Mouse (Mus musculus) forebrain, embryonic 16.5 days (tissue): Measurements from ENCODE around the gene Uri1. TPM values are rescaled to one million over a fixed set of nuclear protein-coding genes. Genes with fewer than 3 reads are reported as not detected.

Experiments
- ATAC-seq: fragments of 200-750 bp; cut with Nextera tagmentation; 2 replicates; pipeline ENCODE4 v1.8.0; 2017; ENCODE audit warnings: mild to moderate bottlenecking, moderate library complexity
- H3K27ac ChIP-seq: fragments of 300-500 bp; sonication (generic); 2 replicates; pipeline ENCODE4 v1.5.1; 2014; ENCODE audit warnings: low read length, control low read depth
- H3K27me3 ChIP-seq: fragments of 300-500 bp; sonication (generic); replicated peaks from 2 replicates; pipeline ENCODE4 v1.6.1; 2014; ENCODE audit warnings: low read length; ENCODE audit not compliant: control insufficient read depth, insufficient read depth
- H3K36me3 ChIP-seq: fragments of 300-500 bp; sonication (generic); 2 replicates; pipeline ENCODE4 v1.6.1; 2014; ENCODE audit not compliant: control insufficient read depth, insufficient read depth
- H3K4me1 ChIP-seq: fragments of 300-500 bp; sonication (generic); replicated peaks from 2 replicates; pipeline ENCODE4 v1.6.1; 2014; ENCODE audit warnings: low read length; ENCODE audit not compliant: control insufficient read depth, insufficient read depth
- H3K4me2 ChIP-seq: fragments of 300-500 bp; sonication (generic); 2 replicates; pipeline ENCODE4 v1.6.1; 2014; ENCODE audit warnings: mild to moderate bottlenecking, low read length, control low read depth
- H3K4me3 ChIP-seq: fragments of 300-500 bp; sonication (generic); replicated peaks from 2 replicates; pipeline ENCODE4 v1.5.1; 2014; ENCODE audit warnings: mild to moderate bottlenecking, low read length, control low read depth
- H3K9ac ChIP-seq: fragments of 300-500 bp; sonication (generic); replicated peaks from 2 replicates; pipeline ENCODE4 v1.6.1; 2014; ENCODE audit warnings: low read depth, low read length, control low read depth
- H3K9me3 ChIP-seq: fragments of 300-500 bp; sonication (generic); 2 replicates; pipeline ENCODE4 v1.6.1; 2016; ENCODE audit warnings: low read length; ENCODE audit not compliant: control insufficient read depth
- WGBS: fragments of 180-500 bp; shearing (Covaris S2); extraction: QIAGEN DNeasy Blood & Tissue Kit; methylation state at CpG from one replicate; pipeline ENCODE4 v1.1.7; 2014; 5-methylcytosine and 5-hydroxymethylcytosine counted together
- polyA plus RNA-seq: library from polyadenylated mRNA; unstranded; fragments of >200 nt; fragmentation: Nextera tagmentation; extraction: Ambion mirVana; gene quantifications from 2 replicates; pipeline ENCODE4 v1.2.1, GENCODE M21; 2015

The Uri1 gene
- polyA plus RNA-seq, 1 experiment from 2014 or later = 35.9 TPM

- 90% methylated on average over 5 of the region's 5 CpGs for WGBS
- no peaks in the 10 kb centered on the region for H3K36me3 ChIP-seq
- no peak for ATAC-seq
- no peak overlapping the region for H3K27ac ChIP-seq
- H3K9ac ChIP-seq = no peak overlapping the region
- H3K27me3 ChIP-seq = no peaks in the 10 kb centered on the region
- H3K4me3 ChIP-seq = no peak overlapping the region
- no peaks in the 10 kb centered on the region for H3K9me3 ChIP-seq
- H3K4me2 ChIP-seq = no peak overlapping the region
- H3K4me1 ChIP-seq = no peaks in the 10 kb centered on the region
Observed at GRCm38 (mm10) chr7:37984866-37985265, 38.5 kb downstream of the Uri1 start.

- ATAC-seq = no peak
- Histone ChIP-seq H3K9ac (no peak overlapping the region), H3K9me3 (no peaks in the 10 kb centered on the region), H3K27ac (no peak overlapping the region), H3K27me3 (no peaks in the 10 kb centered on the region), H3K4me2 (no peak overlapping the region), H3K36me3 (no peaks in the 10 kb centered on the region), H3K4me3 (no peak overlapping the region), H3K4me1 (no peaks in the 10 kb centered on the region)
- 67% methylated on average over 6 of the region's 6 CpGs for WGBS
Observed at GRCm38 (mm10) chr7:37983471-37983870, 39.9 kb downstream of the Uri1 start.

GRCm38 (mm10) chr7:37979729-37980128, 43.6 kb downstream of the Uri1 start:
- Histone ChIP-seq H3K36me3 (no peaks in the 10 kb centered on the region), H3K9me3 (no peaks in the 10 kb centered on the region), H3K9ac (no peak overlapping the region), H3K4me3 (no peak overlapping the region), H3K27ac (no peak overlapping the region), H3K4me2 (no peak overlapping the region), H3K27me3 (no peaks in the 10 kb centered on the region), H3K4me1 (no peaks in the 10 kb centered on the region)
- 93% methylated on average over 3 of the region's 3 CpGs for WGBS
- no peak for ATAC-seq

GRCm38 (mm10) chr7:37978412-37978811, 44.9 kb downstream of the Uri1 start:
- H3K27ac ChIP-seq = no peak overlapping the region
- no peak for ATAC-seq
- no peaks in the 10 kb centered on the region for H3K27me3 ChIP-seq
- H3K9ac ChIP-seq = no peak overlapping the region
- H3K4me3 ChIP-seq = no peak overlapping the region
- no peak overlapping the region for H3K4me2 ChIP-seq
- 88% methylated on average over 4 of the region's 4 CpGs for WGBS
- H3K9me3 ChIP-seq = no peaks in the 10 kb centered on the region
- no peaks in the 10 kb centered on the region for H3K4me1 ChIP-seq
- H3K36me3 ChIP-seq = no peaks in the 10 kb centered on the region

GRCm38 (mm10) chr7:37977676-37978075, 45.7 kb downstream of the Uri1 start:
- no peak overlapping the region for H3K4me3 ChIP-seq
- H3K4me2 ChIP-seq = no peak overlapping the region
- no peak overlapping the region for H3K9ac ChIP-seq
- no peaks in the 10 kb centered on the region for H3K36me3 ChIP-seq
- H3K9me3 ChIP-seq = no peaks in the 10 kb centered on the region
- 92% methylated on average over 2 of the region's 2 CpGs for WGBS
- H3K27ac ChIP-seq = no peak overlapping the region
- ATAC-seq = no peak
- no peaks in the 10 kb centered on the region for H3K27me3 ChIP-seq
- H3K4me1 ChIP-seq = no peaks in the 10 kb centered on the region

GRCm38 (mm10) chr7:37972999-37973555, 50.3 kb downstream of the Uri1 start:
- Histone ChIP-seq H3K9ac (no peak overlapping the region), H3K27me3 (no peaks in the 10 kb centered on the region), H3K4me3 (no peak overlapping the region), H3K27ac (no peak overlapping the region), H3K4me2 (no peak overlapping the region), H3K36me3 (no peaks in the 10 kb centered on the region), H3K4me1 (peaks cover 15% of the 10 kb centered on the region), H3K9me3 (no peaks in the 10 kb centered on the region)
- ATAC-seq = no peak
- 81% methylated on average over 2 of the region's 2 CpGs for WGBS

- 36% methylated on average over 9 of the region's 9 CpGs for WGBS
- H3K4me3 ChIP-seq = no peak overlapping the region
- H3K27ac ChIP-seq = no peak overlapping the region
- no peaks in the 10 kb centered on the region for H3K36me3 ChIP-seq
- ATAC-seq = no peak
- peaks cover 15% of the 10 kb centered on the region for H3K4me1 ChIP-seq
- H3K27me3 ChIP-seq = no peaks in the 10 kb centered on the region
- no peaks in the 10 kb centered on the region for H3K9me3 ChIP-seq
- no peak overlapping the region for H3K9ac ChIP-seq
- H3K4me2 ChIP-seq = no peak overlapping the region
Observed at GRCm38 (mm10) chr7:37972571-37972970, 50.8 kb downstream of the Uri1 start.

GRCm38 (mm10) chr7:37962326-37962725, 61.0 kb downstream of the Uri1 start:
- H3K4me2 ChIP-seq = no peak overlapping the region
- H3K9ac ChIP-seq = no peak overlapping the region
- no peaks in the 10 kb centered on the region for H3K9me3 ChIP-seq
- no peak for ATAC-seq
- H3K27ac ChIP-seq = no peak overlapping the region
- H3K27me3 ChIP-seq = no peaks in the 10 kb centered on the region
- no peaks in the 10 kb centered on the region for H3K4me1 ChIP-seq
- no peak overlapping the region for H3K4me3 ChIP-seq
- 90% methylated on average over 17 of the region's 17 CpGs for WGBS
- peaks cover 10% of the 10 kb centered on the region for H3K36me3 ChIP-seq

- H3K36me3 ChIP-seq = peaks cover 13% of the 10 kb centered on the region
- no peak overlapping the region for H3K4me2 ChIP-seq
- ATAC-seq = no peak
- no peak overlapping the region for H3K27ac ChIP-seq
- no peak overlapping the region for H3K4me3 ChIP-seq
- 77% methylated on average over 11 of the region's 11 CpGs for WGBS
- no peaks in the 10 kb centered on the region for H3K9me3 ChIP-seq
- no peak overlapping the region for H3K9ac ChIP-seq
- no peaks in the 10 kb centered on the region for H3K27me3 ChIP-seq
- no peaks in the 10 kb centered on the region for H3K4me1 ChIP-seq
Observed at GRCm38 (mm10) chr7:37961247-37961646, 62.1 kb downstream of the Uri1 start.

- H3K27me3 ChIP-seq = no peaks in the 10 kb centered on the region
- H3K36me3 ChIP-seq = no peaks in the 10 kb centered on the region
- WGBS = 87% methylated on average over 9 of the region's 9 CpGs
- H3K4me1 ChIP-seq = no peaks in the 10 kb centered on the region
- ATAC-seq = no peak
- H3K9me3 ChIP-seq = no peaks in the 10 kb centered on the region
- no peak overlapping the region for H3K27ac ChIP-seq
- no peak overlapping the region for H3K4me3 ChIP-seq
- H3K4me2 ChIP-seq = no peak overlapping the region
- H3K9ac ChIP-seq = no peak overlapping the region
Observed at GRCm38 (mm10) chr7:37951841-37952240, 71.5 kb downstream of the Uri1 start.
